Mouse (Mus musculus) regulatory T cell (primary cell): ENCODE measurements at regions not wholly inside any gene's neighbourhood (a gene's known extent, or its start where the extent isn't known, plus 50 kb on each side); places are given as distances from the start of the nearest gene placed in this dataset.
"Not testable (repeated sequence)": the region's sequence is repeated elsewhere in the genome, so short reads cannot be mapped to it uniquely, and the experiment has no call there.

ENCODE experiments used
- in situ Hi-C: fragments of 300-600 bp; cut with MboI, MseI; formaldehyde crosslinking; loops from one replicate; pipeline ENCODE4 v1.15.1; 2025; ENCODE audit warnings: high pct_unique_total_duplicates

GRCm38 (mm10) chr14:48852787-48853186 is 179.2 kb upstream of the Otx2 start:
- in situ Hi-C loops = no loop called here

- in situ Hi-C loops = no loop called here
Measured at GRCm38 (mm10) chr14:48852061-48852460, 178.4 kb upstream of the Otx2 start.

GRCm38 (mm10) chr14:48842861-48843260 is 169.2 kb upstream of the Otx2 start:
- in situ Hi-C loops = no loop called here

GRCm38 (mm10) chr14:48841278-48841677 is 167.7 kb upstream of the Otx2 start:
- in situ Hi-C loops = no loop called here

GRCm38 (mm10) chr14:48837181-48837580 is 163.6 kb upstream of the Otx2 start:
- in situ Hi-C loops = no loop called here

GRCm38 (mm10) chr14:48836071-48836470 is 162.5 kb upstream of the Otx2 start:
- in situ Hi-C loops = no loop called here

- in situ Hi-C loops = no loop called here
Measured at GRCm38 (mm10) chr14:48834416-48834815, 160.8 kb upstream of the Otx2 start.

- in situ Hi-C loops = no loop called here
Measured at GRCm38 (mm10) chr14:48826421-48826820, 152.8 kb upstream of the Otx2 start.

GRCm38 (mm10) chr14:48824375-48824774 is 150.8 kb upstream of the Otx2 start:
- in situ Hi-C loops = no loop called here

GRCm38 (mm10) chr14:48815941-48816340 is 142.3 kb upstream of the Otx2 start:
- in situ Hi-C loops = no loop called here

GRCm38 (mm10) chr14:48815231-48815728 is 141.7 kb upstream of the Otx2 start:
- in situ Hi-C loops = no loop called here

GRCm38 (mm10) chr14:48812741-48813495 is 139.3 kb upstream of the Otx2 start:
- in situ Hi-C loops = no loop called here

- in situ Hi-C loops = no loop called here
Measured at GRCm38 (mm10) chr14:48804098-48804497, 130.5 kb upstream of the Otx2 start.

GRCm38 (mm10) chr14:48801283-48801682 is 127.7 kb upstream of the Otx2 start:
- in situ Hi-C loops = no loop called here

- in situ Hi-C loops = no loop called here
Measured at GRCm38 (mm10) chr14:48800857-48801256, 127.2 kb upstream of the Otx2 start.

- in situ Hi-C loops = no loop called here
Measured at GRCm38 (mm10) chr14:48800100-48800449, 126.5 kb upstream of the Otx2 start.

GRCm38 (mm10) chr14:48799442-48800099 is 126.0 kb upstream of the Otx2 start:
- in situ Hi-C loops = no loop called here

GRCm38 (mm10) chr14:48791507-48791906 is 117.9 kb upstream of the Otx2 start:
- in situ Hi-C loops = no loop called here

GRCm38 (mm10) chr14:48779327-48779726 is 105.7 kb upstream of the Otx2 start:
- in situ Hi-C loops = no loop called here

- in situ Hi-C loops = no loop called here
Measured at GRCm38 (mm10) chr14:48770832-48771231, 97.2 kb upstream of the Otx2 start.

GRCm38 (mm10) chr14:48762691-48763090 is 89.1 kb upstream of the Otx2 start:
- in situ Hi-C loops = no loop called here

GRCm38 (mm10) chr14:48761002-48761648 is 87.5 kb upstream of the Otx2 start:
- in situ Hi-C loops = no loop called here

- in situ Hi-C loops = not testable (repeated sequence)
Measured at GRCm38 (mm10) chr14:48755096-48755495, 81.5 kb upstream of the Otx2 start.
